Mouse (Mus musculus) lung, postnatal 0 days (tissue): ENCODE data around the gene Fbln2. TPM values are rescaled to one million over a fixed set of nuclear protein-coding genes. Genes with fewer than 3 reads are reported as not detected.
A peak's percentile ranks its signal among the peaks of the same experiment; 100 is the strongest.

Experiments used
- ATAC-seq: fragments of 200-750 bp; cut with Nextera tagmentation; 2 replicates; pipeline ENCODE4 v1.8.0; 2017; ENCODE audit warnings: moderate library complexity
- DNase-seq: peaks from one replicate; pipeline ENCODE4 v3.0.0-alpha.2; 2016; ENCODE audit warnings: low spot score
- H3K27ac ChIP-seq: fragments of 300-500 bp; sonication (generic); 2 replicates; pipeline ENCODE4 v1.5.1; 2014; ENCODE audit warnings: antibody characterized with exemption, mild to moderate bottlenecking, low read length, mixed read lengths
- H3K27me3 ChIP-seq: fragments of 300-500 bp; sonication (generic); replicated peaks from 2 replicates; pipeline ENCODE4 v1.6.1; 2014; ENCODE audit warnings: low read length, mixed read lengths; ENCODE audit not compliant: insufficient read depth
- H3K36me3 ChIP-seq: fragments of 300-500 bp; sonication (generic); 2 replicates; pipeline ENCODE4 v1.6.1; 2014; ENCODE audit warnings: low read length, mixed read lengths; ENCODE audit not compliant: insufficient read depth
- H3K4me1 ChIP-seq: fragments of 300-500 bp; sonication (generic); 2 replicates; pipeline ENCODE4 v1.6.1; 2014; ENCODE audit warnings: antibody characterized with exemption, low read depth, low read length, mixed read lengths; ENCODE audit not compliant: insufficient read depth
- H3K4me2 ChIP-seq: fragments of 300-500 bp; sonication (generic); replicated peaks from 2 replicates; pipeline ENCODE4 v1.6.1; 2014; ENCODE audit warnings: low read depth, mild to moderate bottlenecking, low read length, moderate library complexity, mixed read lengths
- H3K4me3 ChIP-seq: fragments of 300-500 bp; sonication (generic); 2 replicates; pipeline ENCODE4 v1.5.1; 2014; ENCODE audit warnings: low read depth, low read length
- H3K9ac ChIP-seq: fragments of 300-500 bp; sonication (generic); replicated peaks from 2 replicates; pipeline ENCODE4 v1.6.1; 2014; ENCODE audit warnings: low read depth, mild to moderate bottlenecking
- H3K9me3 ChIP-seq: fragments of 300-500 bp; sonication (generic); 2 replicates; pipeline ENCODE4 v1.6.1; 2016; ENCODE audit warnings: low read length, mixed read lengths
- CTCF ChIP-seq: IDR thresholded peaks from 2 replicates; pipeline ENCODE4 v1.5.1; 2016; ENCODE audit warnings: antibody characterized with exemption, mild to moderate bottlenecking
- EP300 ChIP-seq: IDR thresholded peaks from 2 replicates; pipeline ENCODE4 v1.6.1; 2016; ENCODE audit warnings: antibody characterized with exemption, mild to moderate bottlenecking, control low read depth
- whole genome bisulfite sequencing: fragments of 180-500 bp; shearing (Covaris S2); extraction: QIAGEN DNeasy Blood & Tissue Kit; methylation state at CpG from one replicate; pipeline ENCODE4 v1.1.7; 2014; 5-methylcytosine and 5-hydroxymethylcytosine counted together
- polyA plus RNA-seq: library from polyadenylated mRNA; unstranded; fragments of >200 nt; fragmentation: Nextera tagmentation; extraction: Ambion mirVana; gene quantifications from 2 replicates; pipeline ENCODE4 v1.2.1, GENCODE M21; 2015

Fbln2 gene
- polyA plus RNA-seq, 1 experiment from 2014 or later: 63.8 TPM

GRCm38 (mm10) chr6:91200429-91201188, 11.6 kb upstream of the Fbln2 start:
- H3K27me3 ChIP-seq: no peaks in the 10 kb centered on the region
- no peaks in the 10 kb centered on the region for H3K36me3 ChIP-seq
- H3K9me3 ChIP-seq: no peaks in the 10 kb centered on the region
- H3K4me2 ChIP-seq: no peak overlapping the region
- DNase-seq (no peak), ATAC-seq (no peak)
- 37% methylated on average over 8 of the region's 8 CpGs for WGBS
- no peaks in the 10 kb centered on the region for H3K4me1 ChIP-seq
- H3K27ac ChIP-seq: no peak overlapping the region
- no peak for TF ChIP-seq EP300
- no peak overlapping the region for H3K9ac ChIP-seq
- no peak overlapping the region for H3K4me3 ChIP-seq

GRCm38 (mm10) chr6:91201881-91202341, 10.3 kb upstream of the Fbln2 start:
- DNase-seq (peak; percentile 12), ATAC-seq (no peak)
- 70% methylated on average over 8 of the region's 8 CpGs for WGBS
- TF ChIP-seq CTCF (no peak), EP300 (no peak)
- Histone ChIP-seq H3K9me3 (no peaks in the 10 kb centered on the region), H3K9ac (no peak overlapping the region), H3K4me2 (no peak overlapping the region), H3K4me1 (no peaks in the 10 kb centered on the region), H3K36me3 (no peaks in the 10 kb centered on the region), H3K27me3 (no peaks in the 10 kb centered on the region), H3K4me3 (no peak overlapping the region), H3K27ac (no peak overlapping the region)

- Histone ChIP-seq H3K27ac (no peak overlapping the region), H3K27me3 (no peaks in the 10 kb centered on the region), H3K4me3 (no peak overlapping the region), H3K36me3 (no peaks in the 10 kb centered on the region), H3K4me2 (no peak overlapping the region), H3K9ac (no peak overlapping the region), H3K4me1 (no peaks in the 10 kb centered on the region), H3K9me3 (no peaks in the 10 kb centered on the region)
- DNase-seq (no peak), ATAC-seq (no peak)
- TF ChIP-seq CTCF: no peak
- no peak for TF ChIP-seq EP300
- WGBS: 80% methylated on average over 4 of the region's 4 CpGs
Observed at GRCm38 (mm10) chr6:91202571-91202970, 9.7 kb upstream of the Fbln2 start.

- ATAC-seq (no peak), DNase-seq (no peak)
- Histone ChIP-seq H3K36me3 (no peaks in the 10 kb centered on the region), H3K27ac (no peak overlapping the region), H3K4me3 (no peak overlapping the region), H3K4me2 (no peak overlapping the region), H3K4me1 (no peaks in the 10 kb centered on the region), H3K9me3 (no peaks in the 10 kb centered on the region), H3K9ac (no peak overlapping the region), H3K27me3 (no peaks in the 10 kb centered on the region)
- WGBS: 32% methylated on average over 3 of the region's 3 CpGs
- TF ChIP-seq EP300: no peak
Observed at GRCm38 (mm10) chr6:91205346-91205745, 6.9 kb upstream of the Fbln2 start.

- no peak overlapping the region for H3K27ac ChIP-seq
- H3K9me3 ChIP-seq: no peaks in the 10 kb centered on the region
- H3K27me3 ChIP-seq: no peaks in the 10 kb centered on the region
- no peak overlapping the region for H3K4me3 ChIP-seq
- TF ChIP-seq EP300 (no peak), CTCF (no peak)
- H3K4me2 ChIP-seq: no peak overlapping the region
- H3K36me3 ChIP-seq: no peaks in the 10 kb centered on the region
- ATAC-seq: no peak
- H3K4me1 ChIP-seq: no peaks in the 10 kb centered on the region
- 53% methylated on average over 5 of the region's 5 CpGs for WGBS
- no peak for DNase-seq
- H3K9ac ChIP-seq: no peak overlapping the region
Observed at GRCm38 (mm10) chr6:91205791-91206190, 6.5 kb upstream of the Fbln2 start.

- 70% methylated on average over 3 of the region's 3 CpGs for WGBS
Observed at GRCm38 (mm10) chr6:91207491-91207890, 4.8 kb upstream of the Fbln2 start.

More at GRCm38 (mm10) chr6:91207491-91207890, 4.8 kb upstream of the Fbln2 start:
- Histone ChIP-seq H3K4me1 (no peaks in the 10 kb centered on the region), H3K9me3 (no peaks in the 10 kb centered on the region), H3K4me3 (no peak overlapping the region), H3K27ac (no peak overlapping the region), H3K4me2 (no peak overlapping the region), H3K27me3 (0 out of 2 replicates have a peak, but pooled peaks cover 2% of the 10 kb centered on the region), H3K9ac (no peak overlapping the region), H3K36me3 (no peaks in the 10 kb centered on the region)
- no peak for TF ChIP-seq CTCF
- TF ChIP-seq EP300: no peak
- DNase-seq: no peak
- ATAC-seq: no peak
